Mouse (Mus musculus) cortical plate, adult 2 months (tissue): ENCODE measurements around the gene Rnf38.

Source experiments
- CTCF ChIP-seq: fragments of 200-500 bp; IDR thresholded peaks from 2 replicates; pipeline ENCODE4 v1.5.1; 2011; ENCODE audit warnings: mild to moderate bottlenecking, control low read depth, low read length; ENCODE audit not compliant: insufficient read depth; ENCODE audit errors: extremely low read depth
- POLR2A ChIP-seq: fragments of 200-500 bp; IDR thresholded peaks from 2 replicates; pipeline ENCODE4 v1.6.1; 2011; ENCODE audit warnings: mild to moderate bottlenecking, low read length, control low read depth; ENCODE audit not compliant: insufficient read depth; ENCODE audit errors: extremely low read depth

GRCm38 (mm10) chr4:44106297-44106821 is 127.2 kb downstream of the Rnf38 start:
- no peak for TF ChIP-seq CTCF
- no peak for TF ChIP-seq POLR2A
